ENCODE assay signal across 10 mouse cellular contexts in the genomic region with DNA sequence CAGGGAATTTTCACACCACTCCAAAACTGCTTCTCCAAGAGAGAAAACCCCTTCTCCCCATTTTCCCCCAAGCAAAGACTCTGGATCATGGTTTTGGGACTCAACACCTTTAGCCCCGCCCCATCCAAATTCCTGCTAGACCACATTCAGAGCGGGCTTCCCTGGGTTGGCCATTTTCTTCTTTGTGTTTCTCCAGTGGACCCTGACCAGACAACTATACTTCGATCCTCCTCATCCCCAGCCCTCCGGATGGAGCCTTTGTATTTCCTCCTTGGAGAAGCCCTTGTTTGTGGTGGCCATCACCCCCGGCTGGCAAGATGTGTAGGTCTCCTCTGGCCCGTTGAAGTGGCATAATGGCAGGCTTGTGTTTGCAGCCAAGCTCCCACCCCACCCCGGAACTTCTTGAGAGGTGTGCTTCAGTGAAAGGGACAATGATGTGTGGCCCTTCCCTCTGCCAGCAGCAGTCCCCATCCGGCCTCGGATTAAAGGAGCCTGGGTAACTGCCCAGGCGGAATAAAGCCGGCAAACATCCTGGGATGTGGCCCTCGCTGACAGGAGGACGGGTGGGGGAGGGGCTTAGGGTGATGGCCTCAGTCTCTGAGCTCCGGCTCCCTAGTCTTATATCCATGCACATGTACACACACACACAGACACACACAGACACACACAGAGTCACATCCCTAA. TPM values are rescaled to one million over a fixed set of nuclear protein-coding genes. Genes with fewer than 3 reads are reported as not detected.
A peak's percentile ranks its signal among the peaks of the same experiment; 100 is the strongest.
DNase-seq lines count a peak whose midpoint lies in the region; ATAC-seq and TF ChIP-seq lines count a peak whose summit lies in the region.
"Had no signal": no experiment of that assay in that cellular context is flagged by ENCODE, and none has a peak within 500 bp of the region (broad histone marks: within the 10 kb centered on the region; RNA-seq: fewer than 3 reads in every experiment).

No protein-coding gene starts in this region.

- peak; percentile 60 to 65 for DNase-seq in cerebellum, postnatal 10 days
- DNase-seq in cerebellum, adult 11-12 months, result no peak
- DNase-seq in lung, postnatal 10 days, result peak; percentile 23
- DNase-seq in urinary bladder, postnatal 25 days (ENCODE audit: low spot score), result no peak
- DNase-seq in thymus, adult 2 months, result no peak
- no peak for DNase-seq in heart, postnatal 36 days

- no peak for TF ChIP-seq POLR2A in thymus, adult 2 months (IDR thresholded peaks at IDR 0.05; ENCODE audit: control insufficient read depth, extremely low read depth, insufficient read depth, low read length, poor library complexity)

- H3K4me2 ChIP-seq in forebrain, embryonic 12.5 days, result peak overlapping the region; percentile 30

- peak; percentile 67; the same call in 1 of the 2 replicates for ATAC-seq in forebrain, embryonic 12.5 days (ENCODE audit: low FRiP score)

- H3K27ac ChIP-seq in forebrain, embryonic 12.5 days, result peak overlapping the region; percentile 61; the same call in 1 of the 2 replicates
- H3K27ac ChIP-seq in thymus, adult 2 months (ENCODE audit: control insufficient read depth, insufficient read depth, low read length), result no peak overlapping the region
- H3K27ac ChIP-seq: liver, embryonic 14.5 days had no signal

- intact Hi-C loops in heart, postnatal 36 days (cut with DNase I), result no loop called here

- H3K9ac ChIP-seq in forebrain, embryonic 12.5 days, result no peak overlapping the region
- H3K9ac ChIP-seq: liver, embryonic 14.5 days had no signal

- 4% methylated on average over 14 of the region's 14 CpGs for WGBS in forebrain, embryonic 12.5 days
- WGBS in thymus, adult 2 months, result 56% methylated on average over 14 of the region's 14 CpGs

- no peaks in the 10 kb centered on the region for H3K9me3 ChIP-seq in E14TG2a.4 (ENCODE audit: low read length)
- no peaks in the 10 kb centered on the region for H3K9me3 ChIP-seq in forebrain, embryonic 12.5 days

- H3K27me3 ChIP-seq in E14TG2a.4 (ENCODE audit: insufficient read depth, low read length), result no peaks in the 10 kb centered on the region
- no peaks in the 10 kb centered on the region for H3K27me3 ChIP-seq in forebrain, embryonic 12.5 days
- H3K27me3 ChIP-seq in thymus, adult 2 months (ENCODE audit: control insufficient read depth, insufficient read depth, low read length), result no peaks in the 10 kb centered on the region

- no peaks in the 10 kb centered on the region for H3K36me3 ChIP-seq in E14TG2a.4 (ENCODE audit: insufficient read depth, low read length)
- H3K36me3 ChIP-seq in forebrain, embryonic 12.5 days (replicated peaks), result no peaks in the 10 kb centered on the region
- H3K36me3 ChIP-seq in thymus, adult 2 months (ENCODE audit: control insufficient read depth, insufficient read depth, low read length), result no peaks in the 10 kb centered on the region

- peak overlapping the region; percentile 57 for H3K4me3 ChIP-seq in E14TG2a.4 (replicated peaks; ENCODE audit: low read length)
- no peak overlapping the region for H3K4me3 ChIP-seq in forebrain, embryonic 12.5 days (replicated peaks)
- no peak overlapping the region for H3K4me3 ChIP-seq in thymus, adult 2 months (ENCODE audit: control insufficient read depth, insufficient read depth, low read length)

- no peak for TF ChIP-seq CTCF in E14TG2a.4 (conservative IDR thresholded peaks at IDR 0.05; ENCODE audit: low read length)
- TF ChIP-seq CTCF in thymus, adult 2 months (IDR thresholded peaks at IDR 0.05; ENCODE audit: borderline replicate concordance, control insufficient read depth, extremely low read depth, insufficient read depth, low read length, poor library complexity), result no peak

- peaks cover 74% of the 10 kb centered on the region for H3K4me1 ChIP-seq in E14TG2a.4 (replicated peaks; ENCODE audit: low read depth, low read length)
- peaks cover 32% of the 10 kb centered on the region for H3K4me1 ChIP-seq in forebrain, embryonic 12.5 days
- H3K4me1 ChIP-seq in thymus, adult 2 months (replicated peaks; ENCODE audit: control insufficient read depth, insufficient read depth, low read length), result no peaks in the 10 kb centered on the region

RNA-seq across cellular contexts. Expression of gene Wwc1, which starts 46.8 kb away (rescaled TPM):
- polyA plus RNA-seq in forebrain, embryonic 12.5 days (2016; fragmentation: Nextera tagmentation; extraction: Ambion mirVana), result 6.7 and 10.3 TPM in 2 replicates
- polyA plus RNA-seq in thymus, adult 2 months (2012; rRNA removed), result 2.2 and 3.5 TPM in 2 replicates
- total RNA-seq in heart, postnatal 36 days (2021), result 1 to 10 TPM; 1.0 to 2.6 TPM
- total RNA-seq: granulocyte monocyte progenitor cell, adult 5-6 weeks had no signal

Comparison
In these comparisons a context has a peak if more than half of its experiments do, and no peak if none do; other contexts are left out.
1. DNase-seq: peak in cerebellum, postnatal 10 days (2 of 2) and lung, postnatal 10 days (single experiment); none in cerebellum, adult 11-12 months (single experiment), urinary bladder, postnatal 25 days (single experiment), thymus, adult 2 months (single experiment) and heart, postnatal 36 days (0 of 2).